Mouse (Mus musculus) olfactory bulb, adult 2 months (tissue): Measurements from ENCODE around the gene Bpifc.

Experiments
- CTCF ChIP-seq: fragments of 200-500 bp; IDR thresholded peaks from 2 replicates; pipeline ENCODE4 v1.5.1; 2012; ENCODE audit warnings: low read depth, mild to moderate bottlenecking, low read length, moderate library complexity; ENCODE audit not compliant: insufficient read depth
- POLR2A ChIP-seq: fragments of 200-500 bp; IDR thresholded peaks from 2 replicates; pipeline ENCODE4 v1.6.1; 2012; ENCODE audit warnings: mild to moderate bottlenecking, low read depth, low read length, moderate library complexity; ENCODE audit not compliant: insufficient read depth

DNA sequence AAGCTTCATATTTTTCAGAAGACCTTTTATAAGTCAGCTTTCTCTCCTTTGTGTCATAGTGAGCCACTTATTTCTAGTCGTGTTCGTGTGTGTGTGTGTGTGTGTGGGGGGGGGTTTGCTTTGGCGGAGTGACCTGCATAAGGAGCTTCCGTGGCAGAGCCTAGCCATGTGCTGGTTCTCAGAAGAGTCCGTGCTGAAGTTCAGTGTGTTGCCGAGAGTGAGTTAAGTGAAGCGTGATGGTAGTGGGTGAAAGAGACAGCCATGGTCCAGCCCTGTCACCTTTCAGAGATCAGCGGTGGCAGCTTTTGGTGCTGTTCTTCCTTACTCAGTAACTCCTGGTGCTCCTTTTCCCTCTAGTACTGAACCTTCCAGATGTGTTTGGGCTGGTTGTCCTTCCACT lies 32.4 kb upstream of the Bpifc start:
- TF ChIP-seq POLR2A (no peak), CTCF (no peak)
